Mouse (Mus musculus): ENCODE results near the gene Olfr1510. TPM values are rescaled to one million over a fixed set of nuclear protein-coding genes. Genes with fewer than 3 reads are reported as not detected.
"Not testable (repeated sequence)": the region's sequence is repeated elsewhere in the genome, so short reads cannot be mapped to it uniquely, and the experiment has no call there.

Gene Olfr1510
- total RNA-seq (2022) = not detected

- no peak for DNase-seq
Observed at GRCm38 (mm10) chr14:52414273-52414672, at the start of gene Olfr1510. Gene Olfr1510 (minus strand): TSS chr14:52414373.

DNA sequence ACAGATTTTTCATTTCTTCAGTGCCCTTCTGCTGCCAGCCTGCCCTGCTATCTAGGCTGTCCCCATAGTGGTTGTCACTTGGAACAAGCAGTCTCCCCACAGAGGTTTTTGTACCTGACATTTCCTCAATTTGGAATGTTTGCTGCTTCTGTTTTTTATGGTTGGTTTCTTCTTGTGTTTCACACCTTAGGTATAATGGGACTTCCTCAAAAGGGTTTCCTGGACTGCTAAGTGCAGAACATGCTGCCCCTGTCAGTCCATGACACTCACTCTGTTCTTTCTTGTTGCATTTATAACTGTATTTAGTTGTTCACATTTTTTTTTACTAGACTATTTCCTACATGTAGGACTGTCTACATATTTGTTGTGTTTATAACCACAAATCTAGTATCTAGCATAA lies 47.8 kb upstream of the Olfr1510 start:
- no peak for DNase-seq

DNA sequence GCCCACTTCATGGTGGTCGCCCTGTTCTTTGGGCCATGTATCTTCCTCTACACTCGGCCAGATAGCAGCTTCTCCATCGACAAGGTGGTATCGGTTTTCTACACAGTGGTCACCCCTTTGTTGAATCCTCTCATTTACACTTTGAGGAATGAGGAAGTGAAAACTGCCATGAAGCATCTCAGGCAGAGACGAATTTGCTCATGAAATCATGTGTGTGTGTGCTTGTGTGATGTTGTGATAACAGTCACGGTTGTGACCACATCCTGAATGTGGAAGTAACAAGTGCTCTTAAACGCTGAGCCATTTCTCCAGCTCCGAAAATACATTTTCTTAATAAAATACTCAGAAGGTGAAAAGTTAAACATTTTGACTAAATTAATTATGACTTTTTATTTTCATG lies 37.0 kb upstream of the Olfr1510 start:
- no peak for DNase-seq

DNA sequence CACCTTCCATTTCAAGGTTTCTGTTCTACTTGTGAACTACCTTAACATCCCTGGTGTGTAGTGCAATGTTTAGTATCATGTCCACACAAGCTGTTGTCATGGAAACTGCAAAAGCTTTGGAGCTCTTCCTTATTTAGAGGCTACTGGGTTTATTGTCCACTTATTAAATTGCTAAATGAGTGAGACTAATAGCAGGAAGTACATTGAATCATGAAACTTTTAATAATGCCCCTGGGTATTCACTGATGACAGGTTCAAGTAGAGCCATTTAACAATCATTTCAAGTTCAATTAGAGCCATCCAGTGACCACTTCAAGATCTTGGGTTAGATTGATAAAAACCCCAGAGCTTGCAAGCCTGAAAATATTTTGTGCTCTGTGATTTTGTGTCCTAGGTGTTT lies 28.5 kb upstream of the Olfr1510 start, which contains the start of gene Olfr1509:
Olfr1509 (plus strand) TSS at position 301 of the 400 bp plus-strand sequence.
- DNase-seq = no peak

GRCm38 (mm10) chr14:52427686-52428085 lies 13.5 kb upstream of the Olfr1510 start:
- DNase-seq = no peak

DNA sequence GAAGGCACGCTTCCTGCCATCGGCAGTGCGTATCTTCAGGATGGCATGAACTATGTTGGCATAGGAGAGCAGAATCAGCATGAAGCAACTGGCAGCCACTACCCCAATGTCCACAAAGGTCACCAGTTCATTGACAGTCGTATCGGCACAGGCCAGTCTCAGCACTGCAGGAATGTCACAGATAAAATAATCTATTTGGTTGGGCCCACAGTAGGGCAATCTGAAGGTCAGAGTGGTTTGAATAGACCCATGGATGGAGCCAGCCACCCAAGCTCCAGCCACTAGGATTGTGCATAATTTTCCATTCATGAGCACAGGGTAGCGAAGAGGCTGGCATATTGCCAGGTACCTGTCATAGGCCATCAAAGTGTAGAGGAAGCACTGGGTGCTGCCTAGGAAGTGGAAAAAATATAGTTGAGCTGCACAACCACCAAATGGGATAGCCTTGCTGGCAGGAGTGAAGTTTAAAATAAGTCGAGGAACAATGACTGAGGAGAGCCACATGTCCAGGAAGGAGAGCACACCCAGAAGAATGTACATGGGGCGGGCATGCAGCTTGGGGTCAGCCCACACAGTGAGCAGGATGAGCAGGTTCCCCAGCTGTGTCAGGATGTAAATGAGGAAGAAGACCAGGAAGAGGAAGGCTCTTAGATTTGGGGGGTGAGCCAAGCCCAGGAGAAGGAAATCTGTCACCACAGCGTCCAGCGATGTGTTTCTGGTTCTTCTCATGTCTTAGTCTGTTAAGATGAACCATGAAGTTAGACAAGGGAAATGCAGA lies 3.8 kb downstream of the Olfr1510 start:
- DNase-seq = not testable (repeated sequence)

GRCm38 (mm10) chr14:52397279-52397678 lies 16.9 kb downstream of the Olfr1510 start, which contains the start of gene Olfr1511:
Gene Olfr1511 (minus strand): TSS chr14:52397379.
- no peak for DNase-seq

GRCm38 (mm10) chr14:52390084-52390848 lies 23.9 kb downstream of the Olfr1510 start:
- not testable (repeated sequence) for DNase-seq

- DNase-seq = no peak
Observed at GRCm38 (mm10) chr14:52379068-52379467, 35.1 kb downstream of the Olfr1510 start, which contains the start of gene Olfr1512. Gene Olfr1512 (minus strand): TSS chr14:52379168.

DNA sequence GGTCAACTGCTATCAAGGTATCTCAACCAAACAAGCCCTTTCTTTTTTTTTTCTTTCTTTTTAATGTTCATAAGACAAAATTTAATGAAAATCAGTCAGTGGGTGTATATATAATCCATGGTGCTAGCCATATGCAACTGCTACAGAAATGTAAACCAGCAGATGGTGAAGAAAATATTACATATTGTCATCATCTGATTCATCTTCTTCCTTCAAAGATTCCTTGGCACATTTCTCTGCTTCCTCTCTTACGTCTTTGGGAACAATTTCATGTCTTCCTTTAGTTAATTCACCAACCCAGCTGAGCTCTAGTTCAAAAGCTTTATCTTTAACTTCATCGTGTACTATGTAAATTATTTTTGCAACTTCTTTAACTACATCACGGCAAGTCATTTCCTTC lies 45.4 kb downstream of the Olfr1510 start:
- no peak for DNase-seq

Other genes with a start within 250 kb of the Olfr1510 start
- 10 to 100 TPM; 56.0 to 73.9 (median 61.4) TPM for gene Supt16, start 217.0 kb downstream of the Olfr1510 start, total RNA-seq (2022)
- gene Chd8, start 156.6 kb downstream of the Olfr1510 start, total RNA-seq (2022) = 100 to 1,000 TPM in 2 of 4 experiments, 10 to 100 TPM in 2; 82.2 to 142 (median 108) TPM
- gene Tox4, start 135.2 kb downstream of the Olfr1510 start, total RNA-seq (2022) = 10 to 100 TPM; 54.4 to 80.8 (median 70.4) TPM
- 10 to 100 TPM; 43.1 to 54.0 (median 48.4) TPM for gene Rab2b, start 134.8 kb downstream of the Olfr1510 start, total RNA-seq (2022)
- 10 to 100 TPM; 39.3 to 66.6 (median 55.2) TPM for gene Mettl3, start 109.2 kb downstream of the Olfr1510 start, total RNA-seq (2022)
- 10 to 100 TPM in 2 of 4 experiments, 1 to 10 TPM in 2; 7.3 to 15.2 (median 12.0) TPM for gene Sall2, start 85.6 kb downstream of the Olfr1510 start, total RNA-seq (2022)
- gene Olfr1513, start 58.0 kb downstream of the Olfr1510 start, total RNA-seq (2022) = not detected
- not detected for gene Olfr1512, start 35.2 kb downstream of the Olfr1510 start, total RNA-seq (2022)
- gene Olfr1511, start 17.0 kb downstream of the Olfr1510 start, total RNA-seq (2022) = not detected
- gene Olfr1509, start 28.6 kb upstream of the Olfr1510 start, total RNA-seq (2022) = not detected
- not detected for gene Olfr1508, start 53.1 kb upstream of the Olfr1510 start, total RNA-seq (2022)
- gene Olfr1507, start 81.4 kb upstream of the Olfr1510 start, total RNA-seq (2022) = not detected